Mouse (Mus musculus) spleen, postnatal 10 days (tissue): ENCODE data around the gene Vasp.
A peak's percentile ranks its signal among the peaks of the same experiment; 100 is the strongest.

Source experiments
- DNase-seq, 2 experiments: peaks; one replicate each; pipeline ENCODE4 v3.0.0; 2021 to 2022; ENCODE audit warnings: low spot score in 2 of 2

Gene Vasp

DNA sequence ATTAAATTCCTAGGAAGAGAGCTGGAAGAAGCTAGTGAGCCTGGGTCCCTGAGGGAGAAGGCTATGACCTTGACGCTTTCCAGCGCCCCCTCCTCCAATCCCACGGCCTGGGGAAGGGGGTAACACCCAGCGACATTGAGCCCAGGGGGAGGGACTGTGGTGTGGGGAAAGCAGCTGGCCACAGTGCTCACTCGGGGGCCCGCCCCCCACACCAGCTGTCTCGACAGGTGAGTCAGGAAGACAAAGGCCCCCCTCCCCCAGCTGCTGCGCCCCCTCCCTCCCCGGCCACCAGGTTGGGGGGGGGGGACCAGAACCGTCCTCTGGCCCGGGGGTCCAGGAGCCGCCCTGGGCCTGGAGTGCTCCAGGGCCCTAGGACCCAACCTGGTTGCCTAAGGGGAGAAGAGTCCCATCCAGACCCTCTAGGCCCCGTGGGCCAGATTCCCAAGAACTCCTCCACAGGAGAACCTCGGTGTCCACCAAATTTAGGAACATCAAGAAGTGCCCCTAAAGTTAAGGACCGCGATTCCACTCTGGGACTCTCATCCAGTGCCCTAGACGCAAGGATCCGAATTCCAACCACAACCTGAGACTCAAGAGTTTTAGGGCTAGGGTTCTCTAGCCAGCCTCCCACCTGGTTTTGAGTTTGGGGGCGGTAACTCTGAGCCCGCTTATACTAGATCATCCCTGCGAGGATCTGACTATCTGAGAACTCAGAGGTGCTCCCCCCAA lies 944 bp downstream of the Vasp start:
- DNase-seq = peak in 1 of 2 experiments; percentile 50

DNA sequence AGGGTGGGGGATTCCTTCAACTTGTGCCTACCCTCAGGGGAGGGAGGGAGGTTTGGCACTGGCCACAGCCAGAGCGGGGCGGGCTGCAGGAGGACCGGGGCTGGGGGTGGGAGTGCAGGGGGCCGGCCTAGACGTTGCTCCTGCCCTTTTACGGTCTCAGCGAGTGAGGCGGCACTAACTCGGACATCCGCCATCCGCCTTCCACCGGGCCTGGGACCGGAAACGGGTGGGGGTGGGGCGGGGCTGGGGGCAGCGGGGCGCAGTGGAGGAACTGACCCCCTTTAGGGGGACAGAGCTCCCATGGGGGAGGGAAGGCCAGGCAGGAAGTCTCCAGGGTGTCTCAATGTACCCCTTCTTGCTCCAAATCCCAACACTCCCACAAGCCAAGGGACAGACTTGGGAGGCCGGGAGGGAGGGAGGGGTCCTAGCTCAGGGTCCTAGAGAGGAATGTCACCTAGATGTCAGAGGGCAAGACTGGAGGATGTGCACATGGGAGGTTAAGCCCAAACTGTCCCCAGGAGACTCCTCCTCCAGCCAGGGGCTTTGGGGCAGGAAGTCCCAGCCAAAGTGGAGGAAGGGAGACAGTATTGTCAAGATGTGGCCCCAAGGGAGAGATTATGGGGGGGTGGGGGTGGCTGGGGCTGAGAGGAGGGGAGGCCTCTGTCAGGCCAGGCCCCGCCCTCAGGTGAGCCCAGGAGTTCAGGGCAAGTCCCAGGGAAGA lies 1.7 kb downstream of the Vasp start:
- DNase-seq = peak in 1 of 2 experiments; percentile 56

DNA sequence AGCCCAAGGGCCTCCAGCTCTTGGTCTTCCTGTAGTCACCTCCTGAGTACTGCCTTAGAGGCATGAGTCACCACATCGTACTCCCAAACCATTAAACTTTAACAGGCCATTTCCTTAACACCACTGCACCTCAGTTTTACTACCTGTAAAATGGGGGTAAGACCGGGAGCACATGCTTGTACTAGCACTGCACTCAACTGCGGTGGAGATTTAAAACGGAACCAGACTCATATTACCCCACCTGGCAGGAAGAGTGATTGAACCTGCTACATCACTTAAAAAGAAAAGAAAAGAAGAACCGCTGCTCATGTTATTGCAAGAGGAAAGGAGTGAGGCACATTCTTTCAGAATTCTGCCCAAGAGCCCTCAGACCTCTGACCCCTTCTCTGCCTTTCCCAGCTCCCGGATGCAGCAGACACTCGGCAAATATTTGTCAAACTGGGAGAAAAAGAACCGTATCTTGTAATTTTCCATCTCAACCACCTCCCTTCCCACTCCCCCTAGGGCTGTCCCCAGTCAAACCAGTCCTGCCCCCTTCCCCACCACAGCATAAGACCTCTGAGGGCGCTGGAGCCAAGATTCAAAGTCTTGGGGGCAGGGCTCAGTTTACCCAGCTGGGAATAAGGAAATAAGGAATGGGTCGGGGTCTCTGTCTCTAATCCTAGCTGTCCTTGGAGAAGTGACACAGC lies 2.5 kb downstream of the Vasp start:
- DNase-seq = no peak

DNA sequence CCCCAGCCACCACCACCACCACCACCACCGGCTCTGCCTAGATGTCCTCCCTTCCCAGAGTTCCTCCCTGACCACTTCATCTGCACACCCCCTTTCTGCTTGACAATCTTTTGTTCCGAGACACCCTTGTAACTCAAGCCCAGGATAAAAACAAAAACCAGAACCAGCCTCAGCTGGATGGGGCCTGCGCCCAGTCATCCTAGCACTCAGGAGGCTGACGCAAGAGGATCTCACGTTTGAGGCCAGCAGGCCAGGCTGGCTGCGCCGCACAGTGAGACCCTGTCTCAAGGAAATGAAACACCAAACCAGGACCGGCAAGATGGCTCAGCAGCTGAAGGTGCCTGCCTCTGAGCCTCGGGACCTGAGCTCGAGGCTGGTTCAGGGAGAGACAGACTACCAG lies 4.6 kb downstream of the Vasp start:
- DNase-seq = no peak

DNA sequence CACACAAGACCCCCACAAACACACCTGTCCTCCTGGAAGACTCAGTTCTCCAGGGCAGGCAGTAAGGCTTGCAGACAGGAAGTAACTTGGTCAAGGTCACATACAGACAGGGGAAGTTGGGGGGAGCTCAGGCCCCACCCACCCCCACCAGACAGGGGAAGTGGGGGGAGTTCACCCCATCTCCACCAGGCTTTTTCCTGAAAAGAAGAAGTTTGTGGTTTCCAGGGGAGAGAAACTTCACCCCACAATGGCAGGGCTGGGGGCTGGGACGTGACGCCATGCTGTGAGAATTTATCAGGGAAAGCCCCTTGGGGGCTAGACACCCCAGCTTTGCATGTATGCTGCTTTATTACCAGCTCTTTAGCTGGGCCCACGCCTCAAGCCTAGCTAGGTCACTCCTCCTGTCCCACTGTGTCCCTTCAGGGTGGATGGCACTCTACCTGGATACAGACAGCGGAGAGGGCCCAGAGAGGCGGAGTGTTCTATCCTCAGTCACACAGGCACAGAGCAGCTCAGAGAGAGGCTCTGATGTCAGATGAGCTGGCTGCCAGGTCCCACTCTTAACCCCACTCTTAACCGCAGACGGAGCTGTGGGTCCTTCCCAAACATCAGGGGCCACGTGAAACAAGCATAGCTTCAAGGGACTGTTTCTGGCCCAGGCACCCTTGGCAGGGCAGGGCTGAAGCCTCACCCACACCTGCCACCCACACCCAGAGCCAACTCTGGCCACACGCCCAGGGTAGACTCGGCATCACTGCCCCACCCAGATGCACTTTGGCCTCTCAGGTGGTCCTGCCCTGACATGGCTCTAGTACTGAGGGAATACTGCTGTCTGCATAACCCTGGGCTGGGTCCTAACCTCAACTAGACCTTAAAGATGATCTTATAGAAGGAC lies 5.4 kb downstream of the Vasp start:
- peak; percentile 43 to 63 for DNase-seq

DNA sequence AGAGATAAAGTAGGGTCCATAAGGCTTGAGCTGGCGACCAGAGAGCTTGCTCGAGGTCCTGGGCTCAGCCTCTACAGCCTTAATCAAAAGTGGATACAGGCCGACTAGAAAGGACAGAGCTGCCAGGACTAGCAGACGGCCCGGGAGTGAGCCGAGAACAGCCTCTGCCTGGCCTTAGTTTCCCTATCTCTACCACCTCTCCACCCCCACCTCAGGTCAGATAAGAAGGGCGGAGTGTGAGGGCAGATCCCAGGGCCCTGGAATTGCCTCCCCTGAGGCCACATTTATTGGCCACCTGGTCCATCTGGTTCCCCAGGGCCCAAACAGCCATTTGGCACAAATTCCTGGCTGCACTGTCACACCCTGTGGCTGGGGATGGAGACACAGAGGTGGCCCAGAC lies 6.5 kb downstream of the Vasp start:
- DNase-seq = peak; percentile 31 to 46

DNA sequence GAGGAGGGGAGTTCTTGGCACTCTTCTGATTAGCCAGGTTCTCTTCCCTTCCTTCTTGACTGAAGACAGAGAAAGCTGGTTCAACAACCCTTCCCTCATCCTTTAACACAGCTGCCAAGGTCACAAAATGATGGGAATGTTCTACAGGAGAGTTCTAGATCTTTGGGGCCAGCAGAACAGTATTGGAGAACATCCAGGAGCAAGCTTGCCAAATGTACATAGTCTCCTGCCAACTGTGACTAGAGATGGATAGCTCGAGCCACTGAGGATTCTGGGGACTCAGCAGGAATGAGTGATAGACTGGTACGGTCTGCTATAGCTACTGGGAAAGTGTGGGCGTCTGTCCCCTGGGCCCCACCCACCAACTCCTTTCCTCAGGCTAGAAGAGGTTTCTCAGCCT lies 13.3 kb downstream of the Vasp start:
- no peak for DNase-seq

DNA sequence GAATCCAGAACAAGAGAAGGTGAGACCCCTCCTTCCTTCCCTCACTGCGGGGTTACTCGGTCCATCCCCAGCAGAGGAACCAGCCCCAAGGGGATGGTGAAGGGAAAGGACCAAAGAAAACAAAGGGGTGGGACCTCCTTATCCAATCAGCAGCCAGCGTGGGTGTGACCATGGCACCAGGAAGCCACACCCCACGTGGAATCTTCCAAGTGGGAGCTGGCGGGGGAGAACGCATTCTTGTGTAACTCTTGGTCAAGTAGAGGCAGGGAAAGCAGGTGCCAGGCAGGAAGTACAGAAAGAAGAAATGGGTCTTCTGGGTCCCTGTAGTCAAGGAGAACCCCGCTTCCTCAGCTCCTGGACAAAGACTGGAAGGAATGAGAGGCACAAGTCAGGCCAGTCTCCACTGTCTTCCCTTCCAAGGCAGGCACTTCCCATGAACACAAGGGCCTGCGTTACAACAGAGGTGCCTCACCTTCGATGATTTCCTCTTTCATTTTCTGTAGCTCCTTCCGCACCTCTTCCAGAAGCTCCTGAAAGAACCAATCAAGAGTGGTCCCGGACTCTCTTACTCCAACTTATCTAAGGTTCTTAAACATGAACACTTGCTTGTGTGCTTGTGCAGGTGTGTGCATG lies 14.1 kb downstream of the Vasp start:
- peak; percentile 73 to 84 for DNase-seq

DNA sequence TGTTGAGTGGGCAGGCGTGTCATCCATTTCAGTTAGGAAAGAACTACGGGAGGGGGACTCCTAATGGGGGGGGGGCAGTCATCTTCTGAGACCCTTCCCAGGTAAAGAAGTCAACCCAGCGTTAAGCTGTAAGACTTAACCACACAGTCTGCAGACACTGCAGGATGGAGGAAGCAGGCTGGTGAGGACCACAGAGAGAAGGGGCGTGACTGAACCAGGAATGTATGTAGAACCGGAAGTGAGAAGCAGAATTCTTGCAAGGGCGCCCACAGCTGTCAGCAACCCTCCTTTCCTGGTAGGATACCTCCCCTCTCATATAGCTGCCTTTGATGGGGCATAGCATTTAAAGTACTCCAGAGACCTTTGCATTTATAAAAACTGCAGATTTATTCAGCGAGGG lies 15.1 kb downstream of the Vasp start:
- no peak for DNase-seq

DNA sequence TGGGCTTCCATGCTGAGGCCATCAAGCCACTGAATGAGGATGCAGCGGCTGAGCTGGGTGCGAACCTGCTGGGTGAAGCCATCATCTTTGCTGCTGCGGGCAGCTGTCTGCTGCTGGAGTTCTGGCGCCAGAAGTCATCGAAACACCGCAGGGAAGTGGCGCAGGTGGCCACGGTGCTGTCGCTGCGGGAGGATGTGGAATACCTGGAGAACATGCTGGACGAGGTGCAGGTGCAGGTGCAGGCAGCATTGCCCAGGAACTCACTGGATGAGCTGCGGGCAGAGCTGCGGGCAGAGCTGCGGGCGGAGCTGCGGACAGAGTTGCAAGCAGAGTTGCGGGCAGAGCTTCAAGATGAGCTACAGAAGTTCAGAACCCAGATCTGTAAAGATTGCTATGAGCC lies 16.2 kb downstream of the Vasp start:
- no peak for DNase-seq

DNA sequence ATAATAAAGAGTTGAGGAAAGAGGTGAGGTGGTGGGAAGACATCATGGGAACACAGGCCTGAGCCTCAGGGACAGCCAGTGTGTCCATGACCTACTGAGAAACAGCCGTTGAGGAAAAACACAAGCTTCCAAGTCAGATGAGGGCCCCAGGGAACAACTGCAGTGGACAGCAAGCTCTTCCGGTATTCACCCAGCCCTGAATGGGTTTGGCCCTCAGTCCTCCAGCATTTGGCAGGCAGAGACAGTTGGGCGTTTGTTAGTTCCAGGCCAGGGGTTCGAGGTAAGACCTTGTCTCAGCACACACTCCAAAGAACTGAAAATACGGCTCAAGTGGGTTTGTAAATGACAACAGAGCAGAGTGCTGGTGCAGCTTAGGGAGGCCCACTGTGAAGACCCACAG lies 18.2 kb downstream of the Vasp start:
- DNase-seq = no peak

DNA sequence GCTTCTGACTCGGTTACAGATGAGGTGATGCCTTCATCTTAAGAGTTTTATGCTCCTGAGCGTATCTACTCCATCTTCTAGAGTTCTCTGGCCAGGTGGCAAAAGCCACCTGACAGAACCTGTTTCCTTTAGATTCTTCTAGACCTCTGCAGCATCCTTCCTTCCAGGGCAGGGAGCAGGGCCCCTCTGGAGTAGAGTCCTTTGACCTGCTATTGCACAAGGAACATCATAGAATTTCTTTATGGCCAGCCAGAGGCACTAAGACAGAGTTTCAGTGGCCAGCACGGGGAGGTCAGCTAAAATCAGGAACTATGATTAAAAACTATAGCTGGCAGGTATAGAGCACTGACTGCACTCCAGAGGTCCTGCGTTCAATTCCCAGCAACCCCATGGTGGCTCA lies 19.5 kb downstream of the Vasp start:
- no peak for DNase-seq

DNA sequence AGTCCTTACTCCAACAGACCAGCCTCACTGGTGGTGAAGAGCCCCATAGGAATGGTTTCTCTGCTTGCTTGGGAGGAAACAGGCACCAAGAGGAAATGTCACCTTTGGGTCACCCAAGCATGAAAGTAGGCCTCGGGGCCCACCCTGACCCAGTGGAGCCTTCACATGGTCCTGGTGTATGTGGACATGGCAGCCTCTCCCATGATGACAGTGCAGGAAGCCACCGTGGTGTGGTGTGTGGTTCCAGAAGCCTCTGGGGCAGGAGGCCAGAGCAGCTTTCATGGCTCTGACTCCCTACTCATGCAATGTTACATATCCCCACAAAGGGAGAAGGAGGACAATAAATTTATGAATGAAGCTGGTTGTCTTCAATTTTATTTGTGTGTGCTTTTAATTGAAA lies 24.1 kb downstream of the Vasp start:
- no peak for DNase-seq

DNA sequence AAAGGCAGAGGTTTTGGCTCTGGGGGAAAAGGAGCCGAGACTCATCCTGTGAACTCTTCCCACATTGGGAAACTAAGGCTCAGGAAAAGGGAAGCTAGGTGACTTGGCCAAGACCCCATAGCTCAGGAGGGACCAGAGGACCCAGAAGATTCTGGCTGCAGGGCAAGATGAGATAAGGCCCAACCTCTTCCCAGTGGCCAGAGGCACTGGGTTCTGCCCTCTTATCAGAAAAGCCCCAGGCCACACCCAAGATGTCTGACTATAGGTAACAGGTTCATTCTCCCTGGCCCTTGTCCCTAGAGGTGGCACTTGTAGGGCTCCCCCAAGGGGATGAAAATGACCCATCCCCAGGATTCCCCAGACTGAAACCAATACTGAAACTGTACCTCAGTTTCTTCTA lies 24.8 kb downstream of the Vasp start:
- no peak for DNase-seq

DNA sequence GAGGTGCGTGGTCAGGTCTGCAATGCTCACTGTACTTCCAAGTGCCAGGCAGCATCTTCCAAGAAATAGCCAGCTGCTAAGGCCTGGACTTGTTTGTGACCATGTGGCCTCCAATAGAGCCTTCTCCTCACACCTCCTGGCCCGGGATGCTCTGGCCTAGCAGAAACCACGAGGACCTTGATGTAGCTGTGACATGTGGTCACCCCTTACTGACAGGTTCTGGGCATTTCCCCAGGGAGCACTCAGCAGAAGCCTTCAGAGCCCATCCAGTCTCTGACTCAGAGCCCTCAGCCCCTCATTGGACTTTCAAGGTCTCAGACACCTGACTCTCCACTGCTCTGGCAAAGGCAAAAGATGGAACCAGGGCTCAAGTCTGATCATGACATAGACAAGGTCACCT lies 26.5 kb downstream of the Vasp start:
- no peak for DNase-seq

DNA sequence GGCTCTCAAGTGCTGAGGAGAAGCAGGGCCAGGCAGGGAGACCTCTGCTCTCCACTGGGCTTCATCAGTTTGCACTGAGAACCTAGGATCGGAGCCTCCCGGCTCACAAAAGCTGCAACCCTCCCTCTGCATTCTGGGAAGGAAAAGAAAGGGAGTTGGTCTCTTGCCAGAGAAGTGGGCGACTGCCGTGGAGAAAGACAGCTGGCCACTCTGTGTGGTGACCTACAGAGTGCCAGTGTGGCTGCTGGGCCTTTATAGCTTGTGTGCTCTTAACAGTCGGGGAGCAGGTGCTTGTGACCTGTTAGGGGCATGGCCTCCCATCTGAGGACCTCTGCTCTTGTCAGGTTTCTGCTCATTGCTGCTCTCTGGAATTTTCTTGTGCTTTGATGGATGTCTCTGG lies 27.8 kb downstream of the Vasp start:
- DNase-seq = no peak

DNA sequence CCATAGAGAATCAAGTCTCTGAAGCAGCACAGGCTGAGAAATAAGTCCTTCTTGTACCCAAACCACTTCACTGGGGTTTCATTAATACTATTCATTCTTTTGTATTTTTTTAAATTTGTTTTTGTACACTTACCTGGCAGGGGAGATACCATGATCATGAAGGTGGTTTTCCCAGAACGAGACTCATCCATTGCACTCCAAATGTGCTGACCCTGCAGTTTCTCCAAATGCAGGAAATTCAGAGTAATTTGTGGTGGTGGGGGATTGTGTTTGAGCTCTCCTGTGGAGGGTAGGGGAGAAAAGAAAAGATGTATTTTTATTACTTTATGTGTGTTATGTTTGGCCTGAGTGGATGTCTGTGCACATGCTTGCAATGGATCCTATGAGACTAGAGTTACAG lies 29.6 kb downstream of the Vasp start:
- DNase-seq = no peak

DNA sequence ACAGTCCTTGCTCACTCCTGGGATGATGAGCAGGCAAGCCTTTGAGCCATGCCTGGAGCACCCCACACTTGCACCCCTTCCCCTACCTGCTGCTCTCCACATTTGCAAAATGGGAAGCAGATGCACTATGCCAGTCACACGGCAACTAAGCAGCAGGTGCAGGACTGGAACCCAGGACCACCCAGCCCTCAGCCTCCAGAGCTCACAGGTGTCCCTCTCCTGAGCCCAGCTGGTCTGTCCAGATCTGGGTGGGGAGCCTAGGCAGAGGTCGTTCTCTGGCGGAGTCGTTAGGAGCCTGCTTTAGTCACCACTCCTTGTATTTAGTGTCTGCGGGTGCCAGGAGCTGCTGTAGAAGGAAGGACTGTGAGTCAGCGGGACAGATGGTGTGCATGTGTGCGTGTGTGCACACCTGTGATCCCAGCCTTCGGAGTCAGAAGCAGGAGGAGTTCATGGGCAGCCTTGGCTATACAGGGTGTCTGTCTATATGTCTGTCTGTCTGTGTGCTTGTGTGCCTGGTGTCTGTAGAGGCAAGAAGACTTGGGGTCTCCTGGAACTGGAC lies 30.6 kb downstream of the Vasp start:
- DNase-seq = no peak

DNA sequence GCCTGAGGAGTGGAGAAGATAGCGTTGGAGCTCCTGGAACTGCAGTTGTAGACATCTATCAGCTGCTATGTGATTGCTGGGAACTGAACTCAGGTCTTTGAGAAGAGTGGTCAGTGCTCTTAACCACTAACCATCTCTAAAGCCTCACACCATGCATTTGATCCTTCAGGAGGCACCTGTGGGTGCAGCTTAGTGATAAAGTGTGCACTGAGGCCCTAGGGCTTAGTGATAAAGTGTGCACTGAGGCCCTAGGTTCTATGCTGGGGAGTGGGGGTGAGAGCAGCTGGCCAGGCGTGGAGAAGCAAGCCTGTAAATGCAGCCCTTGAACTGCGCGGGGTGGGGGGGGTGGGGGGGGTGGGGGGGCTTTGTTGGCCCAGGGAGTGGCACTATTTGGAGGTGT lies 31.6 kb downstream of the Vasp start:
- no peak for DNase-seq

DNA sequence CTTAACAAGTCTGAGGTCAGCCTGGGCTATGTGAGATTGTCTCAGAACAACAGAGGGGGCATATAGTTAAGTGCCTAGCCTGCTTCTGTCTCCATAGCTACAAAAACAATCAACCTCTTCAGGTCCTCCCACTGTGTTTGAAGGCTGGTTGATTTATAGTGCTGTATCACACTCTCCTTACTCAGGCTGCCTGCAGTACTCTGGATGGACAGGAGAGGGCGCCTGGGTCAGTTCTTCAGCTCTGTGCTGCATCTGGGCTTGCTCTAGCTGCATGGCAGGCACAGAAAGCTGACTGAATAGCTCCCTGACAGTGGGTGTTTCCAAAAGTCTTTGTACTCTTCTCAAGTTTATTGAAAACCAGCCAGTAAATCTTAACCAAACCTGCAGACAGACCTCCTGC lies 32.2 kb downstream of the Vasp start:
- DNase-seq = peak; percentile 91 to 94

DNA sequence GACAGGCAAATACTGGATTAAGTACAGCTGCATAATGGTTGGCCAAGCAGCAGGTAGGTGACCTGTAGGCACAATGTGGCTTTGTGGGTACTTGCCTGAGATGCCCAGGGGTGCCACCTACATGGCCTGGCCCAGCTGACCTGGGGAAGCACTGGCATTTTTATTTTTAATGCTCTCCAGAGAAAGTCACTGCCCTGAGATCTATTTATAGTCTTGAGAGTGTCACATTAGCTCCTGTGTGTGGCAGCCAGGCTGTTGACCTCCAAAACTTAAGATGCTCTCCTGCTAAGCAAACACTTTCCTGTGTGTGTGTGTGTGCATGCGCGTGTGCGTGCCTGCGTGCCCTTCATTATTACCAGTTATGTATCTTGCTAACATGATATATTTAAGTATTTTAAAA lies 33.3 kb downstream of the Vasp start:
- DNase-seq = no peak
